Mouse (Mus musculus) left cerebral cortex, adult 11 months (tissue): ENCODE measurements around the gene Sp6.
A peak's percentile ranks its signal among the peaks of the same experiment; 100 is the strongest.

Experiments
- DNase-seq: peaks from one replicate; pipeline ENCODE4 v3.0.0; 2022; ENCODE audit warnings: low spot score

The Sp6 gene

DNA sequence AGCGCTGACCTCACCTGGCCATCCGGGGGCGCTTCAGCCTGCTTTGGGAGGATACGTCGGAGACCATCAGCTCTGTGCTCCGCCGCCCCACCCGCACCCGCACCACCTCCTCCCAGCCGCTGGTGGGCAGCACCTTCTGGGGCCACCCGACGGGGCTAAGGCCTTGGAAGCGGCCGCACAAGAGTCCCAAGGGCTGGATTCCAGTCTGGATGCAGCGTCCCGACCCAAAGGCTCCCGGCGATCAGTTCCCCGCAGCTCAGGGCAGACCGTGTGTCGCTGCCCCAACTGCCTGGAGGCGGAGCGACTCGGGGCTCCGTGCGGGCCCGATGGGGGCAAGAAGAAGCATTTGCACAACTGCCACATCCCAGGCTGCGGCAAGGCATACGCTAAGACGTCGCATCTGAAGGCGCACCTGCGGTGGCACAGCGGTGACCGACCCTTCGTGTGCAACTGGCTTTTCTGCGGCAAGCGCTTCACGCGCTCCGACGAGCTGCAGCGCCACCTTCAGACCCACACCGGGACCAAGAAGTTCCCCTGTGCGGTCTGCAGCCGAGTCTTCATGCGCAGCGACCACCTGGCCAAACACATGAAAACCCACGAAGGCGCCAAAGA, 8.8 kb downstream of the Sp6 start:
- no peak for DNase-seq

DNA sequence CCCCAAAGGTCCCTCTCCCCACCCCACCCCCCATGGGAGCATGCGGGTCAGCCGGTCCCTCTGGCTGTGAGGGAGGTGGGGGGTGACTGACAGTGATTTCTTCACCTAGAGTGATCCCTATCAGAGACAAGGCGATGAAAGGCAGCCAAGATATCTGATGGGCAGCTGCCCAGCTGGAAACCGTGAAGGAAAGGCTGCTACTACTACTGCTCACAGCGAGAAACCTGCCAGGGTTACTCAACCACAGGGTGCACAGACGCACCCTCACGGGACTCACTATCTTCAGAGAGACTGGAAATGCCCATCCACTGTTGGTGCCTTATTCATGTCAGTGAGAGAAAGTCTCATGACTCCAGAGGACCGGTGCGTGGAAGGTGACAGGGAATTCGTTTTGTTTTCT, 11.8 kb downstream of the Sp6 start:
- no peak for DNase-seq

DNA sequence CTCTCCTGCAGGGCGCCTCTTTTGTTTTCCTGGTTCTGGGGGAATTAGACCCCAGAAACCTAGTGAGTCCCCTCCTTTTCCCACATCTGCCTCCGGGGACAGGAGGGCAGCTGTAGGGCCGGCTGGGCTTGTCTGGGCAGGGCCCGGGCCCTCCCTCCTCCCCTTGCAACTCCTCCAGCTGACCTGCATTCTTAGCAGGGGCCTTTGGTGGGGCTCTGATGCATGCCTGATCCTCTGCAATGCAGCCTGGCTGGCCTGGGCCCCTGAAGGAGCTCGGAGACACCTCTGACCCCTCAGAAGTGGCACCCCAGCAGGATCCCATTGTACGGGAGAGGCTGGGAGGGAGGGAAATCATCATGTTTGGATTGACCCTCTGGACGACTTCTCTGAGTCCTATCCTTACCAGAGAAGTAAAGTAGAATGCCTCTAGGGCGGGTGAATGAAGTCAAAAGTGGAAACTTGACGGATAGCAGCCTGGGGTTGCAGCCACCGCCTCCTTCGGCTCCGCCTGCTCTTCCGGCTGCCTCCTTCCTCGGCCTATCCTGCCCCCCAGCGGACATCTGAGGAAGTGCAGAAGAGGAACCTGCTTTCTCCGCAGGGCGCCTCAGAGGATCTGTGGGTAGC, 12.6 kb downstream of the Sp6 start:
- DNase-seq, result peak; percentile 64

DNA sequence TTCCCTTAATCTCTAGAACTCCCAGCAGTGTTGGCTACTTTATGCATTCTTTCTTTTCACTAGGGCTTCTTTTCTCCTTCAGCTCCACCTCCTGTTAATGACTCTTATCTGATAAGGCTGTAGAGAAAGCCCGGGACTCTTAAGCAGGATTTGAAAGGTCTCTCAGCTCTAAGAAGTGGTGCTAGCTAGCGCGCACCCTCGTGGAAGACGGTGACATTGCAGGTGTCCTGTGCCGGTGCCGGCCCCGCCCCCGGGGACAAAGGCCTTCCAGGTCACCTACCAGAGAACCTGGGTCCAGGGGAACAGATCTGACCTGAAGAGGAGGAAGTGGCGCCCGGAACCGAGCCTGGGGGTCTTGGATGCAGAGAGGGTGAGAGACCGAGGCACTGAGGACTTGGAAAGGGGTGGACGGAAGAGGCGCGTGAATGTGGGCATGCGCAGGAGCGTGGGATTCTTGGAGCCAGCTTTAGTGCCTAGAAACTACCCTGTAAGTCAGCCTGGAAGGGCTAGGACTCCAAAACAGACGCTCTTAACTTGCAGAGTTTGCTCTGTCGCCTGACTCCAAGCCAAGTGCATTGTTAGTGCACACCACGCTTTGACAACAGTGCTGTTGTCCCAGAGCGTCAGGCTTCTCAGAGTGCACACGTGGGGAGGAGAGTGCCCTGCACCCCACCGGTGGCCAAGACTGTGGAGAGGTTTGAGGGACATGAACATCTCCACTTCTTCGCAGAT, 16.7 kb downstream of the Sp6 start, which contains the start of gene Scrn2:
Gene Scrn2 (plus strand): TSS at position 253 of the 732 bp plus-strand sequence.
- peak; percentile 51 for DNase-seq

DNA sequence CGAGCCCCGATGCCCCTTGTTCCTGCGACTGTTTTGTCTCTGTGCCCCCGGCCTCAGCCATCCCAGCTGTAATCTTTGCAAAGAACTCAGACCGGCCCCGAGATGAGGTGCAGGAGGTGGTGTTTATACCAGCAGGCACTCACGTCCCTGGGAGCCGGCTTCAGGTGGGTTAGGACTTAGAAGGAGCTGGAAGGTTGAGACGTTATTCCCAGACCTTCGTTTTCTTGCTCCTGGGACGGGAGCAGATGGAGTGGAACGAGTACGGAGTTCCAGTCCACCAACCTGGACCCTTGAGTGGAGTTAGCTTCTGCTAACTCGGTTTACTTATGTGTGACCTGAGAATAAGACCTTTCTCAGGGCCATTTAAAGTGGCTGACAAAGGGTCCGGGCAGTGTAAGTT, 17.2 kb downstream of the Sp6 start:
- DNase-seq, result no peak

DNA sequence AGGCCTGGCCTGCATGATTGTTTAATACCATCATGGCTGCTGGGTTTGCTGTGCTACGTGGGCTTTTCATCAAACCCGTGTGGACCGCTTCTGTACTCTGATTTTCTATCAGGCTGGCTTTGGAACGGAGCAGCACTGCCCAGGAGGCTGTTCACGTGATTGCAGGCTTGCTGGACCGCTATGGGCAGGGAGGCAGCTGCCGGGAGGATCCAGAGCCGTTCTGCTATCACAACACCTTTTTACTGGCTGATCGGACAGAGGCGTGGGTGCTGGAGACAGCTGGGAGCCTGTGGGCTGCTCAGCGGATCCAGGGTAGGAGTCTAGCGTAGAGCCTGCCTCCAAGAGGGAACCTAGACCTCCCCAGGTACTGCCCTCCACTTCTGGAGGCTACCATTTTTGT, 18.8 kb downstream of the Sp6 start:
- no peak for DNase-seq

DNA sequence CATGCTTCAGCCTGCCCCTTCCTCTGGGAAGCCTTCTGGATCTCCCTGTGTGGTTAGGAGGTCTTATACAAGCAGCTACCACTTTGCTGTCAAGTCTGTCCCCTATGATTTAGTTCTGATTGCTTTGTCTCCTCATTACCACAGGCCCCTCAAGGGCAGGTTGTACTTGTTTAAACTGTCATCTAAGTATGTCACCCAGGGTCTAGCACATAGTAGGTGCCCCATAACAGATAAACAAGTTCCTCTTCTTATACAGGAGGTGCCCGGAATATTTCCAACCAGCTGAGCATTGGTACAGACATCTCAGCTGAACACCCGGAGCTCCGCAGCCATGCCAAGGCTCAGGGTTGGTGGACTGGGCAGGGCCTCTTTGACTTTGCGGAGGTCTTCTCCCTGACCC, 19.3 kb downstream of the Sp6 start:
- no peak for DNase-seq

DNA sequence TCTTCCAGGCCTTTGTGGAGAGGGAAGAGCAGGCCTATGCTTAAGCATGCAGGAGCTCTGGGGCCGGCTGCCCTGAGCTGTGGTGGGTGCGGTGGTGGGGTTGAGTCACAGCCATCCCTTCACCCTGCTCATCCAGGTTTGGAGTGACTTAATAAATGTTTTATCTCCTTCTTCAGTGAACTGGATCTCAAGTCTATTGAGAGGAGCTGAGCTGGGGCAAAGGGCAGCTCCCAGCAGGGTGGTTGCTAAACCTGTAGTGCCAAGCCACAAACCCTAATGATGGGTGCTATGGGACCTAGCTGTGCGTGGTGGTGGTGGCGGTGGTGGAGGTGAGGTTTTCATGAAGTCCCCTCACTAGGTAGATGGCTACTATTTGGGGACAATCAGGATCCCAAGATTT, 20.6 kb downstream of the Sp6 start:
- DNase-seq, result no peak

DNA sequence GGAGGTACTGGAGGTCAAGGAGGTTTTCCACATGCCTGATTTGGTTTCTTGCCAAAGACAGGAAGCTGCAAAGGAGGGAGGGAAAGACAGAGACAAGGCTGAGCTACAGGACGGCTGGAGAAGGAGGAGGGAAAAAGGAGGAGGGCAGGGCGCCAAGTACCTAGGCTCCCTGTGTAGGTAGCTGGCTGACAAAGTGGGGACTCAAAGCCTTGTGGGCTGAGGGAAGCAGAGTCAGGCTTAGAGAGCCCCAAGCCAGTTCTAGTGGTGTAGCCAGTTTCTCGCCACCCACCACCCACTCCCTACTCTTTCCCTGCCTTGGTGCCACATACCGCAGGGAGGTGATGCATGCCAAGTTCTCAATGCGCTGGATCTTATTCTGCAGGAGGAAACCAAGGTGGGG, 22.9 kb downstream of the Sp6 start:
- no peak for DNase-seq

DNA sequence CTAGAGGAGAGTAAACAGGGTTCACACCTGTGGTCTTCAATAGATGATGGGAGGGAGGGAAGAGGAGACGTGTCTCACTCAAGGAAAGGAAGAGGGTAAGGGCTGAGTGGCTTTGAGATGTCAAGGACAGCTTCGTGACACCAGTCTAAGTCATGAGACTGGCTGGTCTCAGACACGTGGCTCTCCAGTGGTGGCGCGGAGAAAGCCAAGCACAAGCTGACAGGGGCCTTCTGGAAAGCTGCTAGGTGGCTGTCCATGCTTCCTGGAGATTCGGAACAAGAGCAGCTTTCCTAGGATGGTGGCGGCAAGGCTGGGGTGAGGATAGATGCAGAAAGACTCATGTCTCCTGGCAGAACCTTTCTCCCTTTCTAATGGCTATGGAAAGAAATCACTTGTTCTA, 25.7 kb downstream of the Sp6 start:
- DNase-seq, result no peak

DNA sequence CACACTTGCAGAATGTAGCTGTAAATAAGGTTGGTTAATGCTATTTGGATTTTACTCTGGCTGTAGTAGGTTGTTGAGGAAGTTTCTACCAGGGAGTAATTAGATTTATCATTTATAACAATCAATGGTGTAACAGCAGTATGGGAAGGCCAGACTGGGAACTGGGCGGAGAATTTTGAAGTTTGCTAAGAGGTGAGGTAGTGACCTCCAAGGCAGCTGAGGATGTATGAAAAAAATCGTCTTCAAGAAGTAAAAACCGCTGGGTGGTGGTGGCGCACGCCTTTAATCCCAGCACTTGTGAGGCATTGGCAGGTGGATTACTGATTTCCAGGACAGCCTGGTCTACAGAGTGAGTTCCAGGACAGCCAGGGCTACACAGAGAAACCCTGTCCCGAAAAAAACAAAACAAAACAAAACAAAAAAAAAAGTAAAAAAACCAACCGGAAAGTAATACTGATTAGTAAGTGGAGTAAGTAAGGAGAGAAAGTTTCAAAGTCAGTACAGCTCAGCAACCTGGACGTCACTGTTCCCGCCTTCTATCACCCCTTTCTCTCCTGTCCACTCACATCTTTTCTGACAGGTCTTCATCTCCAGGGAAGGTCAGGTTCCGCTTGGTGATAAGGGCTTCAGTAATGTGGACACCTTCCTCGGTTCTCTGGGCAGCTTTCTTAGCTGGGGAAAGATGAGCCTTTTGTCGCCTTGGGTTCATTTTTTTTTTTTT, 27.3 kb downstream of the Sp6 start:
- DNase-seq, result no peak

DNA sequence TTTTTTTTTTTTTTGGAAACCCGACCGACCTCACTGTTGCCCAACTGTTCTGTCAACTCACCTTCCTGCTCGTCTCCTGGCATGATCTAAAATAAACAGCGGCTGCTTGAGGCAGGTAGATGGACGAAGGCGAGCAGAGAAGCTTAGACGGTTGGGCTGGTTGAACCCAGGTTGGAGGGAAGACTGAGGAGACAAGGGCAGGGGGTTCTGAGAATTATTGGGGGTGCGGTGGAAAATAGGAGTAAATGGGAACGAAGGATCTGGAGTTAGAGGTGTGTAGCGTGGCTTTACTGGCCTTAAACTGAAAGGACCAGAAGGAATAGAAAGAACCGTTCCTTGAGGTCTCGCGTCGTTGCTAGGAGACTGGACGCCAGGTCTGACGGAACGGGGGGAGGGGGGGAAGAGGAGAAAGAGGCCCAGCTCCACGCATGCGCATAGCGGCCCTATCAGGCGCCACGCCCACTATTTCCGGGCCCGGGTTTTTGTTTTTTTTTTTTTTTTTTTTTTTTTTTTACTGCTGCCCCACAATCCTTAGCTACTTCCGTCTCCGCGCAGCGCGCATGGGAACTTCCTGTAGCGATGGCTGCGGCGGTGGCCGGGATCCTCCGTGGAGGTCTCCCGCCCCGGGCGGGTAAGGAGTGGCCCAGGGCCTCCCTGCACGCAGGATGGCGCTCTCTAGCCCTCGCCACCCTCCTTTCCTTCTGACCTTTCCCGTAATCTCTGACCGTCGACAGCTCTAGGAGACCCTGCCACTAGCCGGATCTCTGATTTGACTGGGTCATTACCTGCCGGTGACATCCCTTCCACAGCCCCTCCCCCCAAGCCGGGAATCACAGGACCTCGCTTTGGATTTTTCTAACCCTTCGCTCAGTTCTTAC, 28.1 kb downstream of the Sp6 start, which contains the start of the genes Lrrc46 and Mrpl10:
Gene Lrrc46 (minus strand): TSS at position 386 of the 878 bp plus-strand sequence.
Gene Mrpl10 (plus strand): TSS at position 539 of the 878 bp plus-strand sequence.
- DNase-seq, result peak; percentile 75

DNA sequence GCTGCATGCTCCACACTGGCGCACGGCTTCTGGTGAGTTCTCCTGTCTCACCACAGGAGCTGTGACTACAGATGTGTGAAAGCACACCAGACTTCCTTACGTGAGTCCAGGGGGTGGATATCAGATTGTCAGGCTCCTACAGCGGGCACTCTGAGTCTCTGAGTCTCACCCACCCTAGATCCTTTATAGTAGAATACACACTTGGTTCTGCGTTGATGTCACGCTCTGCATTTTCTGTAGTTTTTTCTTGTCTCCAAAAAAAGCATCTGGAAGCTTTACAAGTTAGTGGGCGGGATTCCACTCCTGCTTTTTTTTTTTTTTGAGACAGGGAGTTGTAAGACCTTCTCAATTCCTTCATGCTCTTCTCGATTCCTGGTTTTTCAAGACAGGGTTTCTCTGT, 31.7 kb downstream of the Sp6 start:
- no peak for DNase-seq

DNA sequence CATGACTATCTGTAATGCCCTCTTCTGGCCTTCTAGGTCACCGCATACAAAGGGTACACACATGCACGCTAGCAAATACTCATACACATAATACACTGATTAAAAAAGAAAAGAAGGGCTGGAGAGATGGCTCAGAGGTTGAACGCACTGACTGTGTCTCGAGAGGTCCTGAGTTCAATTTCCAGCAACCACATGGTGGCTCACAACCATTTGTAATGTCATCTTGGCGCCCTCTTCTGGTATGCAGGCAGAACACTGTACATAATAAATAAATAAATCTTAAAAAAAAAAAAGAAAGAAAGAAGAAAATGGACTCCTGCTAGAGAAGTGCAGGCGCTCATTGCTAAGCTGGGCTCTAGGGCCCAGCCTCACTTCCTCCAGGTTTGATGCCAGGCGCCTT, 32.7 kb downstream of the Sp6 start:
- DNase-seq, result no peak

DNA sequence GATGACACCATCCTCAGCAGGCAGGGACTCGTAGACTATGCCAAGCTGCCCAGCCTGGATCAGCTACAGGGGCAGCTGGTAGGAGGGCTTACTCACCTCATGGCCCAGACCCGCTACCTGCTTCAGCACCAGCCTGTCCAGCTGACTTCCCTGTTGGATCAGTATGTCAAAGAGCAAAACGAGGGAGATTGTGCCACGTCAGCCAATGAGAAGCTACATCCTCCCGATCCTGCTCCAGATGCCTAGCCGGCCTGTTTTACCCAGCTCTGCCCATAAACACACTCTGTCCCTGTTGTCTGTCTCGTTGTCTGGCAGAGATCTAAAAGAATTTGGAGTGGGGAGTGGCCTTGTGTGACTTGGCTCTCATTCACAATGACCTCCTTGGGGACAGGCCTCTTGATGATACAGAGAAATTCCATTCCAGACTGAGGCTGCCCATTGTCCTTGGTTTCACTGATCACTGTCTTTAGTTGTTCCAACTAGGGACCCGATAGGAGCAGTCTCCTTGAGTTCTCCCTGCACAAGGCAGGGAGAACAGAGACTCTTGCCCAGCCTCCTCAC, 35.0 kb downstream of the Sp6 start:
- DNase-seq, result no peak

DNA sequence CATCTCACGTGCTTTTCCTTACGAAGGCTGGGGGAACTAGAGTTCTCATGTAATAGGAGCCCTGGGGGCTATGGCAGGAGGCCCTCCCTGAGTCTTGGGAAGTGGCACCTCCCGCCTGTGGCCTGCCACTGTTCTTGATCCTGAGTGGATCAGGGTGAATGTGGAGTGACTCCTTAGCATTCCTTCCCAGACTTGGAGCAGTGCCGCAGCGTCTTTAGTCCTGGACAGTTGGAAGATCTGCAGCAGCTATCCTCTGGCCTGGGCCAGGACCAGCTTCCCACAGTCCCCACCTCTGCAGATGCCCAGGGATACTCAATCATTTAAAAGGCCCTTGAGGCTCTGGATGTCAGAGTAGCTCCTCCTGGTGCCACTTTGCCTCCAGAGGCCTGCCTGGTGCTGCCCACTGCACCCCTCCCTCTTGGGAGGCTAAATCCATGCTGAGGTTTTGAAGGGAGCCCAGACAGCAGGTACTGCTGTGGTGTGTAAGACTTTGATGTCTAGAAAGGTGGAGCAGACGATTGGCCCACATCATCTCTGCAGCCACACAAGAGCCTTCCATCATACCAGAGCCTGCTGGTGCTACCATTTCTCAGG, 36.4 kb downstream of the Sp6 start:
- DNase-seq, result no peak

DNA sequence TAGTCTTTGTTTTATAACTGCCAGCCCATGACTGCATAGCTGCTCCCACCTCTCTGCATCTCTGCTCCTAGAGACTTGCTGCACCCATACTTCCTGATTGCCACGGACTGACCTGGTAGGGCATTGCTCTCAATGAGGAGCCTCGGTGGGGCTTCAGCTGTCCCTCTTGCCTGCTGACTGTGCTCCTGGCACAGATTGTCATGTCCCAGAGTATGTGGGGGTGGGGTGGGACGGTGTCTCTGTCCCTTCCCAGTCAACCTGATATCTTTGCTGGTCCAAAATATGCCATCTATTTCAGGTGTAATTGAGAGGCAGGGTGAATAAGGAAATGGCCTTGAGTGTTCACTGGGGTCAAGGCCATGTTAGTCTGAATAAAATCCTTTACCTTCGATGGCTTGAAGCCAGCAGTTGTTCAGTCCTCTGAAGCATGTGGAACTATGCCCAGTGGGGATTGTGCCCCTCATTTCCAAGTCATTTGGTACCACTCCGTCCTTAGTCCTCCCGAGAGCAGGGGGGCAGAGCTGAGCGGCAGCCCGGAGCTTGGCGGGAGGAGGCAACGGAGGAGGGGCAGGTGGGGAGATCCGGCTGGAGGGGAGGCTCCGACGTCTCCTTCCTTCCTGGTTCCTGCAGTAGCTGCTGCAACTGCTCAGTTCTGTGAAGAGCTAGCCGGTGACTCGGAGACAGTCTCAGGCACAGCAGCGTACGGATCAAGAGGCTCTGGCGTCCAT, 37.2 kb downstream of the Sp6 start, which contains the start of gene Osbpl7:
Gene Osbpl7 (plus strand): TSS at position 413 of the 728 bp plus-strand sequence.
- DNase-seq, result no peak

DNA sequence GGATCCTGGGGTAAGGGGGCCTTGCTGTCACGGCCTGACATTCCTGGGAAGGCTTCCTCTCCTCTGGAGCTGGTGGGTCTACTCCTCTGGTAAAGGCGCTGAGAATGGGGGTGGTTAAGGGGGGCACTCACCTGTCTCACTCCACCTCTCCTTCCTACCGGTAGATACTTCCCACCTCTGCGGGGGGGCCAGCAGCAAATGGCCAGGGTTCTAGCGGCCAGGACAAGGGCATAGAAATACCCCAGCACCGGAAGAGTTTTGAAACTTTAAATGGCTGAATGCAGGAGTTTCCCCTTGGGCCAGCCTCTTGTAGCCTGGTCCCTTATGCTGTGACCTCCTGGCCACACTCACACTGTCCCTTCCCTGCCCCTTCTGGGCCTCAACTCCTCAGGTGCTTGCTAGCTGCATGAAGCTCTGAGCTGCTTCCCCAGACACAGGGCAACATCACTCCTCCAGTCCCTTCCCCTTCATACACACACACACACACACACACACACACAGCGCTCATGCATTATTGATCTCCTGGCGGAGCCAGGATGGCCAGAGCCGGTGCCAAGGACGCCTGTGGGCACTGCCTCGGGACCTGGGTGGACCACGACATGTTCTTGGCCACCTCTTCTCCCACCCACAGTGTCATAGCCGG, 37.9 kb downstream of the Sp6 start:
- DNase-seq, result no peak

DNA sequence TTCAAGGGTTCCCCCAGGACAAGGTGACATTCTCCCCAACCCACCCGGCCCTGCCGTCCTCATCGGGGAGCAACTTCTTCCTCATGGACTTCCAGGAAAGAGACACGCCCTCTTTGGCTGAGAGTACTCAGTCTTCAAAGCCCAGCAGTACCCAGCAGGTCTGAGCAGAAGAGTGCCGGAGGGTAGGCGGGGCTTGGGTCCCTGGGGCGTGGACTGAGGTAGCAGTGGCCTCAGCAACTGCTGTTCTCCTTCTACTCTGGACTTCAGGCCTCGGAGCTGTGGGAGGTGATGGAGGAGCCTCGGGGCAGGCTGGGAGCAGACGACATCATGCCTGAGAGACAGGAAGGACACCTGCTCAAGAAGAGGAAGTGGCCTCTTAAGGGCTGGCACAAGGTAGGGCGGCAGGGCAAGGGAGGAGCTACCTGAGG, 39.0 kb downstream of the Sp6 start:
- no peak for DNase-seq
